Mouse (Mus musculus) CH12.LX (cell line): ENCODE data around the gene Wnk1.
A peak's percentile ranks its signal among the peaks of the same experiment; 100 is the strongest.

Source experiments
- CHD1 ChIP-seq: IDR thresholded peaks from 2 replicates; pipeline ENCODE4 v1.6.1; 2012; ENCODE audit warnings: low read depth, low read length, improper control_type of control experiment, inconsistent platforms
- CTCF ChIP-seq, 2 experiments: IDR thresholded peaks in 1 of 2; conservative IDR thresholded peaks in 1 of 2; 2 replicates each; pipeline ENCODE4 v1.5.1; 2011 to 2012; ENCODE audit warnings: low read depth in 2 of 2, low read length in 2 of 2, improper control_type of control experiment in 1 of 2, inconsistent platforms in 1 of 2, mild to moderate bottlenecking in 1 of 2, moderate library complexity in 1 of 2
- E2F4 ChIP-seq: IDR thresholded peaks from 2 replicates; pipeline ENCODE4 v1.6.1; 2011; ENCODE audit warnings: low read depth, low read length, improper control_type of control experiment; ENCODE audit not compliant: insufficient replicate concordance
- EP300 ChIP-seq: IDR thresholded peaks from 2 replicates; pipeline ENCODE4 v1.6.1; 2011; ENCODE audit warnings: low read length, improper control_type of control experiment
- ETS1 ChIP-seq: conservative IDR thresholded peaks from 2 replicates; pipeline ENCODE4 v1.6.1; 2012; ENCODE audit warnings: low read depth, mild to moderate bottlenecking, inconsistent platforms, low read length, improper control_type of control experiment, moderate library complexity
- HCFC1 ChIP-seq: IDR thresholded peaks from 2 replicates; pipeline ENCODE4 v1.6.1; 2012; ENCODE audit warnings: low read depth, mild to moderate bottlenecking, inconsistent platforms, low read length, improper control_type of control experiment
- IRF4 ChIP-seq: IDR thresholded peaks from 2 replicates; pipeline ENCODE4 v1.6.1; 2014; ENCODE audit warnings: low read depth, mild to moderate bottlenecking, inconsistent platforms, low read length, improper control_type of control experiment
- JUN ChIP-seq: IDR thresholded peaks from 2 replicates; pipeline ENCODE4 v1.6.1; 2011; ENCODE audit warnings: low read depth, mild to moderate bottlenecking, low read length, improper control_type of control experiment, moderate library complexity; ENCODE audit not compliant: insufficient read depth
- MEF2A ChIP-seq: IDR thresholded peaks from 2 replicates; pipeline ENCODE4 v1.6.1; 2014; ENCODE audit warnings: low read depth, mild to moderate bottlenecking, inconsistent platforms, low read length, improper control_type of control experiment, borderline replicate concordance
- POLR2A ChIP-seq: IDR thresholded peaks from 2 replicates; pipeline ENCODE4 v1.6.1; 2011; ENCODE audit warnings: low read depth, mild to moderate bottlenecking, improper control_type of control experiment, low read length
- RAD21 ChIP-seq: IDR thresholded peaks from 2 replicates; pipeline ENCODE4 v1.6.1; 2011; ENCODE audit warnings: low read depth, mild to moderate bottlenecking, low read length, improper control_type of control experiment, moderate library complexity
- USF1 ChIP-seq: IDR thresholded peaks from 2 replicates; pipeline ENCODE4 v1.6.1; 2014; ENCODE audit warnings: low read depth, mild to moderate bottlenecking, inconsistent platforms, low read length, improper control_type of control experiment
- ZMIZ1 ChIP-seq: IDR thresholded peaks from 2 replicates; pipeline ENCODE4 v1.6.1; 2012; ENCODE audit warnings: low read depth, mild to moderate bottlenecking, inconsistent platforms, low read length, improper control_type of control experiment

- TF ChIP-seq POLR2A (no peak), CTCF (conservative IDR thresholded peaks at IDR 0.05 in 1 of 2, IDR thresholded peaks at IDR 0.05 in 1 of 2; ENCODE audit: low read depth in 2 of 2, low read length in 2 of 2) (peak in 1 of 2 experiments; percentile 51; a peak in 2 of 4 replicates), ZMIZ1 (no peak; the same call in 1 of the 2 replicates), HCFC1 (no peak), CHD1 (no peak), RAD21 (no peak; the same call in 1 of the 2 replicates), JUN (no peak), E2F4 (no peak), IRF4 (0 out of 2 replicates have a peak, but pooled peaks have one; percentile 7), USF1 (no peak), ETS1 (no peak), EP300 (no peak; the same call in 1 of the 2 replicates), MEF2A (no peak)
Observed at GRCm38 (mm10) chr6:120037004-120037635, 1.4 kb downstream of the Wnk1 start.
